Mouse (Mus musculus) hindbrain, postnatal 0 days (tissue): ENCODE results near the gene Soga1. TPM values are rescaled to one million over a fixed set of nuclear protein-coding genes. Genes with fewer than 3 reads are reported as not detected.

Source experiments
- ATAC-seq: fragments of 200-750 bp; cut with Nextera tagmentation; 2 replicates; pipeline ENCODE4 v1.8.0; 2017; ENCODE audit warnings: mild to moderate bottlenecking, moderate TSS enrichment, moderate library complexity
- DNase-seq: peaks from one replicate; pipeline ENCODE4 v3.0.0-alpha.2; 2015; ENCODE audit warnings: low spot score
- H3K27ac ChIP-seq: fragments of 300-500 bp; sonication (generic); 2 replicates; pipeline ENCODE4 v1.5.1; 2014; ENCODE audit warnings: mild to moderate bottlenecking
- H3K27me3 ChIP-seq: fragments of 300-500 bp; sonication (generic); 2 replicates; pipeline ENCODE4 v1.6.1; 2014; ENCODE audit warnings: low read length, mixed read lengths; ENCODE audit not compliant: insufficient read depth
- H3K36me3 ChIP-seq: fragments of 300-500 bp; sonication (generic); 2 replicates; pipeline ENCODE4 v1.6.1; 2014; ENCODE audit warnings: low read length, mixed read lengths; ENCODE audit not compliant: insufficient read depth
- H3K4me1 ChIP-seq: fragments of 300-500 bp; sonication (generic); 2 replicates; pipeline ENCODE4 v1.6.1; 2014; ENCODE audit warnings: antibody characterized with exemption, low read length, mixed read lengths; ENCODE audit not compliant: insufficient read depth
- H3K4me2 ChIP-seq: fragments of 300-500 bp; sonication (generic); 2 replicates; pipeline ENCODE4 v1.6.1; 2014; ENCODE audit warnings: low read depth, mild to moderate bottlenecking, low read length, moderate library complexity, mixed read lengths
- H3K4me3 ChIP-seq: fragments of 300-500 bp; sonication (generic); 2 replicates; pipeline ENCODE4 v1.5.1; 2014; ENCODE audit warnings: low read length
- H3K9ac ChIP-seq: fragments of 300-500 bp; sonication (generic); replicated peaks from 2 replicates; pipeline ENCODE4 v1.6.1; 2014; ENCODE audit warnings: mild to moderate bottlenecking, low read length, moderate library complexity, mixed read lengths
- H3K9me3 ChIP-seq: fragments of 300-500 bp; sonication (generic); 2 replicates; pipeline ENCODE4 v1.6.1; 2016; ENCODE audit warnings: low read length, mixed read lengths
- CTCF ChIP-seq: IDR thresholded peaks from 2 replicates; pipeline ENCODE4 v1.5.1; 2016; ENCODE audit warnings: antibody characterized with exemption, control low read depth, low read depth
- WGBS: fragments of 180-500 bp; shearing (Covaris S2); extraction: QIAGEN DNeasy Blood & Tissue Kit; methylation state at CpG from one replicate; pipeline ENCODE4 v1.1.7; 2014; 5-methylcytosine and 5-hydroxymethylcytosine counted together
- polyA plus RNA-seq: library from polyadenylated mRNA; unstranded; fragments of >200 nt; fragmentation: Nextera tagmentation; extraction: Ambion mirVana; gene quantifications from 2 replicates; pipeline ENCODE4 v1.2.1, GENCODE M21; 2015
- total RNA-seq: library from RNA; depleted of rRNA; stranded (reverse); fragments of >200 nt; gene quantifications from 2 replicates; pipeline ENCODE4 v1.2.3, GENCODE M21; 2014

Soga1 gene
- total and polyA plus RNA-seq, 2 experiments from 2014 or later: 3.5 to 120 TPM

GRCm38 (mm10) chr2:157070365-157070764 is 8.7 kb downstream of the Soga1 start:
- peak; percentile 52; the same call in 1 of the 2 replicates for ATAC-seq
- no peak for TF ChIP-seq CTCF
- Histone ChIP-seq H3K9ac (0 out of 2 replicates have a peak overlapping the region, but pooled peaks have one; percentile 44), H3K36me3 (no peaks in the 10 kb centered on the region), H3K4me3 (no peak overlapping the region), H3K4me2 (peak overlapping the region; percentile 18; the same call in 1 of the 2 replicates), H3K4me1 (peaks cover 77% of the 10 kb centered on the region), H3K27ac (peak overlapping the region; percentile 85), H3K27me3 (no peaks in the 10 kb centered on the region), H3K9me3 (no peaks in the 10 kb centered on the region)
- 16% methylated on average over 9 of the region's 9 CpGs for WGBS
- DNase-seq: peak; percentile 78

- no peak; the same call in 1 of the 2 replicates for ATAC-seq
- no peak for DNase-seq
- no peak overlapping the region for H3K9ac ChIP-seq
These were observed 9.2 kb downstream of the Soga1 start for GRCm38 (mm10) chr2:157069755-157070315.

GRCm38 (mm10) chr2:157069355-157069735 is 9.7 kb downstream of the Soga1 start:
- Histone ChIP-seq H3K4me3 (no peak overlapping the region), H3K9ac (no peak overlapping the region), H3K4me1 (peaks cover 72% of the 10 kb centered on the region), H3K27me3 (no peaks in the 10 kb centered on the region), H3K27ac (peak overlapping the region; percentile 85), H3K36me3 (no peaks in the 10 kb centered on the region), H3K9me3 (no peaks in the 10 kb centered on the region), H3K4me2 (peak overlapping the region; percentile 17; the same call in 1 of the 2 replicates)
- peak; percentile 76 for DNase-seq
- no peak for TF ChIP-seq CTCF
- ATAC-seq: peak; percentile 75
- WGBS: 33% methylated on average over 3 of the region's 3 CpGs

More at GRCm38 (mm10) chr2:157069755-157070315, 9.2 kb downstream of the Soga1 start:
- no peak overlapping the region for H3K4me3 ChIP-seq
- H3K4me1 ChIP-seq: peaks cover 72% of the 10 kb centered on the region
- H3K9me3 ChIP-seq: no peaks in the 10 kb centered on the region
- 24% methylated on average over 3 of the region's 3 CpGs for WGBS
- H3K4me2 ChIP-seq: peak overlapping the region; percentile 17; the same call in 1 of the 2 replicates
- H3K27ac ChIP-seq: peak overlapping the region; percentile 85
- no peaks in the 10 kb centered on the region for H3K27me3 ChIP-seq
- no peak for TF ChIP-seq CTCF
- H3K36me3 ChIP-seq: no peaks in the 10 kb centered on the region

GRCm38 (mm10) chr2:157068701-157069354 is 10.2 kb downstream of the Soga1 start:
- DNase-seq (no peak), ATAC-seq (peak; percentile 11)
- peak overlapping the region; percentile 33 for H3K4me2 ChIP-seq

GRCm38 (mm10) chr2:157066731-157067430 is 12.2 kb downstream of the Soga1 start:
- no peaks in the 10 kb centered on the region for H3K36me3 ChIP-seq
- DNase-seq: no peak
- H3K9ac ChIP-seq: no peak overlapping the region
- no peaks in the 10 kb centered on the region for H3K27me3 ChIP-seq
- no peak for TF ChIP-seq CTCF
- no peak overlapping the region for H3K4me3 ChIP-seq
- H3K4me2 ChIP-seq: no peak overlapping the region
- no peak for ATAC-seq
- H3K9me3 ChIP-seq: no peaks in the 10 kb centered on the region
- WGBS: 82% methylated on average over 7 of the region's 7 CpGs
- H3K4me1 ChIP-seq: peaks cover 63% of the 10 kb centered on the region
- no peak overlapping the region for H3K27ac ChIP-seq

More at GRCm38 (mm10) chr2:157068701-157069354, 10.2 kb downstream of the Soga1 start:
- Histone ChIP-seq H3K36me3 (no peaks in the 10 kb centered on the region), H3K27me3 (no peaks in the 10 kb centered on the region), H3K9me3 (no peaks in the 10 kb centered on the region), H3K27ac (peak overlapping the region; percentile 85), H3K9ac (peak overlapping the region; percentile 29), H3K4me1 (peaks cover 72% of the 10 kb centered on the region), H3K4me3 (no peak overlapping the region)
- TF ChIP-seq CTCF: no peak
- WGBS: 37% methylated on average over 14 of the region's 14 CpGs

GRCm38 (mm10) chr2:157065879-157066226 is 13.2 kb downstream of the Soga1 start:
- no peak for TF ChIP-seq CTCF
- Histone ChIP-seq H3K4me2 (no peak overlapping the region), H3K36me3 (no peaks in the 10 kb centered on the region), H3K4me3 (no peak overlapping the region), H3K27me3 (no peaks in the 10 kb centered on the region), H3K4me1 (peaks cover 54% of the 10 kb centered on the region), H3K9me3 (no peaks in the 10 kb centered on the region), H3K27ac (no peak overlapping the region), H3K9ac (no peak overlapping the region)
- DNase-seq: no peak
- ATAC-seq: no peak
- WGBS: 53% methylated on average over 7 of the region's 7 CpGs
